Mouse (Mus musculus) right cerebral cortex, postnatal 10 days (tissue): ENCODE data around the gene Mthfsd.
"Not testable (repeated sequence)": the region's sequence is repeated elsewhere in the genome, so short reads cannot be mapped to it uniquely, and the experiment has no call there.

Experiments used
- DNase-seq, 2 experiments: peaks; one replicate each; pipeline ENCODE4 v3.0.0; 2021; ENCODE audit warnings: low spot score in 2 of 2

The Mthfsd gene

DNA sequence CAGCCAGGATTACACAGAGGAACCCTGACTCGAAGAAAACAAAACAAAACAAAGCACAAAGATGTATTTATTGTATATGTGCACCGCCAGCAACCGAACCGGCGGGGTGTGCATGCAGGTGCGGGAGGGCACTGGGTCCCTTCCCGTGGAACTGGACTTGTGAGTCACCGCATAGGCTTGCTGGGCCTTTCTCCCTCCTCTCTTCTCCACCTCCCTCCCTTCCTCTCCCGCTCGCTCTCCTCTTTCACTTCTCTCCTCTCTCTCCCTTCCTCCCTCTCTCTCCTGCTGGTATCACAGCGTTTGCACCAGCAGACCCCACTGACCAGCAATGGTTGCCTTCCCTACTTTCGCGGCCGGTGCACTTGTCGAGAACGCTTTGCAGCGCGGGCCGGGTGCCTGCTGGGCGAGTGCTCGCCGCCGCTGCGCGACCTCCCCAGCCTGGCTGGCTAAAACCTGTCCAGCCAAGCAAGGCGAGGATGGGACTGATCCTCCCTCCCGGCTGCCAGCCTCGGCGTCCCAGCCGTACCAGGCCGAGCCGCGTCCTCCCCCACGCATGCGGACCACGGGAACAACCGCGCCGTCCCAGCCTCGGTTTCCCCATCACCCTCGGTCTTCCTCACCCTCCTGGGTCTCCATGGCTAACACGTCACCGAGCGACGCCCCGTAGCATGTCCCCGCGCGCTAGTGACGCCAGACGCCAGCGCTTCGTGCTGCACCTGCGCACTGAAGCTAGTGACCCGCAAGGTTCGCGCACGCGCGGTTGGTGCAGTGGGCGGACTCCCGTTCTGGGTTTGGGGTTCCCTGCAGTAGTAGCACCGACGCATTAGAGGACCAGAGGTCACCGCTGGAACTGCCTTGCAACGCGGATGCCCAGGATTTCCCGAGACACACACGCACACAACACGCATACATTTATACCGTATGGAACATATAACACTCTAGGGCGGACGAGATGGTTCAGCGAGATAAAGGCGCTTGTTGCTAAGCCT is at the start of gene Mthfsd:
Mthfsd (minus strand) TSS at position 725 of the 989 bp plus-strand sequence.
- peak; percentile 99 to 100 for DNase-seq

DNA sequence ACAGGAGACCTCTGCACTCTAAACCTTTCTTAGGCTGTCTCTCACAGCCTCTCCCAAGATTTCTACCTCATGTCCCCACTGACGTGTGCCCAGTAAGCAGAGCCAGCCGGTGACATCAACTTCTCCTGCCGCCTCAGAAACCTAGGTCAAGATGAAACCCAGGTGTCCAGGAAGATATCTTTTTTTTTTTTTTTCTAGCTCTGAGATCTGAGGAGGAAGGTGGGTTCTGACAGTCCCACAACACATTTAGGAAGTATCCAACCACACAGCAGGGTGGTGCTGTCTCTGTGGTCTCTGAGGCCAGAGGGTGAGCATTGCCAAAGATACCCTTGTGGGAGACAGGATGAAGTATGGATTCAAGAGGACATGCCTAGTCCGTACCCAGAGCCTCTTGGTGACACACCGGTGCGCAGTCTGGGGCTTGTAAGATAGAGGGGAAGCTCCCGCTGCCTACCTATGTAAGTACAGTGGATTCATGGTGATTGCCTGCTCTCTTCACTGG is 48.8 kb upstream of the Mthfsd start:
- DNase-seq = no peak

DNA sequence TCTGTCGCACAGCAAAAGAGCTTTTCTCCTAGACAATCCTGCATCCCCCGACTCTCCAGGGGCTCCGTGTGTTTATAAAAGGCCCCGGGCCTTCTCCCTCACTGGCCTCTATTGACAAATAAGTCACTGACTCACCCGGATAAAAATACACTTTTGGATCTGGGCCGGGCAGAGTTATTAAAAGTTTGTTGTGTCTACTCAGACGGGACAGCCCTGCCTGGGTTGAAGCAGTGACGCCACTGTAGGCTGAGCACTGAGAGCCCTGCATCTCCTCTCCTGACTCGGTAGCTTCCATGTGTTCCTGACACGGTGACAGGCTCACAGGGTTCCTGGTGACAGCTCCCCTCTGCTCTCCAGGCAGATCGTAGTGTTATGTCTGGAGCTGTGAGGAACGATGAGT is 44.2 kb upstream of the Mthfsd start:
- DNase-seq = no peak

DNA sequence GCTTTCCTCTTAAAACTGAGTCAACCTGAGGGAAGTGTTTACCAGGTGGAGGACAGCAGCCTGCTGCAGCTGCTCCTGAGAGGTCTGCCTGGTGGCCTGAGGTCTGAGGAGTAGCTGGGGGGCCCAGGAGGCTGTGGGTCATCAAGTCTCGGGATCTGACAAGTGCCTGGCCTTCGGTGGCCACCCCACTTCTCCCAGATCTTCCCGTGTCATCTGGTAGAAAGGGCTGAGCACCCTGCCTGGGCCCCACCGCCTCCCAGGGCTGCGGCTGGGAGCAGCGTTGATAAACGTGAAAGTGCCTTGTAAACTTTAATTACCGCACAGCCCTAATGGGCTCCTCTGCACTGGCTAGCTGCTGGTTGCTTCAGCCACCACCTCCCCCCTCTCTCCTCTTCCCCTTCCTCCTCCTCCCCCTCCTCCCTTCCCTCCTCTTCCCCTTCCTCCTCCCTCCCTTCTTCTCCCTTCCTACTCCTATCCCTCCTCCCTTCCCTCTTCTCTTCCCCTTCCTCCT is 40.4 kb upstream of the Mthfsd start:
- no peak for DNase-seq

DNA sequence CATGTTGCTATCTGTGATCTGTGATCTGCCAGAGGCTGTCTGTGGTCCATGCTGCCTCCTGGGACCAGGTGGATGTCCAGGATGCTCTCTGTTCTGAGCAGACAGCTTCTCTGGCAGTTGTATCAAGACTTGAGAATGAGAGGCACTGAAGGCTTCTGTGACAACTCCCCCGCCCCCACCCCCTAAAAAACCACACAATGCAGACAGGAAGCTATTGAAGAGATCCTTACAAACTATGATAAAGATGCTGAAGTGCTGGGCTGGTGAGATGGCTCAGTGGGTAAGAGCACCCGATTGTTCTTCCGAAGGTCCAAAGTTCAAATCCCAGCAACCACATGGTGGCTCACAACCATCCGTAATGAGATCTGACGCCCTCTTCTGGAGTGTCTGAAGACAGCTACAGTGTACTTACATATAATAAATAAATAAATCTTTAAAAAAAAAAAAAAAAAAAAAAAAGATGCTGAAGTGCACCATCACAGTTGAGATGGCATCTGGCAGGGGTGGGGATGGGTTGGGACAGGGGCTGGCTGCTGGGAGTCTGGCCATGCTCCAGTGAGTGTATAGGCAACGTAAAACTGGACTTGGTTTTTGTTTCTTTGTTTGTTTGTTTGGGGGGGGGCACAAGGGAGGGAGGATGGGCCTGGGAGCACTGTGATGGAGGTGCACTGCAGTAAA is 37.4 kb upstream of the Mthfsd start:
- DNase-seq = not testable (repeated sequence)

DNA sequence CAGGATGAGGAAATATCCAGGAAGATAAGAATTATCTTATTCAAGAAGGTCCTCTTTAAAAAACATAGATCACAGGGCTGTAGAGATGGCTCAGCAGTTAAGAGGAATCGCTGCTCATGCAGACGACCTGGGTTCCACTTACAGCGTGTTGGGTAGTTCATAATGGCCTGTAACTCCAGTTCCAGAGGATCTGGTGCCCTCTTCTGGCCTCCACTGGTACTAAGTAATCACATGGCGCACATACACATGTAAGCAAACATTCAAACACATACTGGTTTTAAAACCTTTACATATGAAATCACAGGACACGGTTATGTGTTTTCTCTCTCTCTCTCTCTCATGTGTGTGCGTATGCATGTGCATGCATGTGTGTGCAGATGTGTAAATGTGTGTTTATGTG is 28.7 kb upstream of the Mthfsd start:
- DNase-seq = no peak

DNA sequence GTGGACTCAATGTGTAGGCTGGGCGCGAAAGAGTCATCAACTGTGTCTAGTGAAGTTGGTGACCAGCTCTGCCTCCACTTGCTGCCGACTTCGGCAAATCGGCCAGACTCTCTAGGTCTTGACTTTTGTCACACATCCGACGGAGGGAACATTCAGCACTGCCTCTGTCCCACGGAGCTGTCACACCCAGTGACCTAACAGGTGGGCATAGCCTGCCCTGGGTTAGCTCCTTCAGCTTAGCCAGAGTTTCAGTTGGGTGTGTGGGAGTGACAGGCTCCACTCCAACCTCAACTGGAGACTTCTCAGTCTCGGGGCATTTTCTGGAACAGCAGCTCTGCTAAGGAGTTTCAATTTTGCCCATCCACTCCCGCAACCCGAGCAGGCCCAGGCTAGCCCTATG is 26.3 kb upstream of the Mthfsd start:
- no peak for DNase-seq

DNA sequence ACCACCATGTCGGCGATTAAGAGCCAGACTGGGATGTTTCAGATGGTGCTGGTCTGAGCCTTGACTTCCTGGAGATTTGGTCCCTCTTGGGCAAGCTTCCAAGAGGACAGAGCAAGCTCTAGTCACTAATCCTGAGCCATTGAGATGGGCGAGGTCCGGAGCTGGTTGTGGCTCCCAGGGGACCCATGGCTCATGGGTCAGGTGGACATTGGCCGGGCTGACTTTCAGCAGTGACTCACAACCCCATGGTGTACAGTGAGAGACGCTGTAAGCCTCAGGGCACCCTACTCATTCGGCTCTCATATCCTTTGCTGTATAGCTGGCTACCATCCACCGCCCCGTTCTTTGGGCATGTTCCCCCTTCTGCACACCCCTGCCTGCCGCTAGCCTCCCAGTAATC is 25.9 kb upstream of the Mthfsd start:
- no peak for DNase-seq

DNA sequence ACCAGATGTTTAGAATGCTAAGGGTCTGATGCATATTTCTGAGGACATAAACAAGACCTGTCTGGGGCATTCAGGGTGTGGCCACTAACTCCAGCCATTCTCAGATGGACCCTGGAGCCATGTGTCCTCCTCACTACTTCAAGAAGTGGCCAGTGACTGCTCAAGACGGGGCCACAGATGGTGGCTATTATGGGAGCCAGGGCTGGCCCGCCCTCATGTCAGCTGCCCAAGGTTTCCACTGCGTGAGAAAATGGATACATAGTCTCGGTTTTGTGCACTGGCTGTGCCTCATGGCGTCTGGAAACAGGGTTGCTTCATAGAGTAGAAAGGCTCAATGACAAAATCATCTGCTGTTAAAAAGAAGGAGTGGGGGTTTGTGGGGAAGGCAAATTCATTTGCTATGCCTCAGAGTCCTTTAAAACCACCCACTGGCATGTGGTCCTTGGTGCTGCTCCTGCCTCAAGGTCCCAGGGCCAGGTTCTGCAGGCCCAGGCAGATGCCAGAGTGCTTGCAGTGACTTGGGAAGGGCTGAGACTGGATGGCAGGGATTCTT is 24.8 kb upstream of the Mthfsd start:
- DNase-seq = no peak

DNA sequence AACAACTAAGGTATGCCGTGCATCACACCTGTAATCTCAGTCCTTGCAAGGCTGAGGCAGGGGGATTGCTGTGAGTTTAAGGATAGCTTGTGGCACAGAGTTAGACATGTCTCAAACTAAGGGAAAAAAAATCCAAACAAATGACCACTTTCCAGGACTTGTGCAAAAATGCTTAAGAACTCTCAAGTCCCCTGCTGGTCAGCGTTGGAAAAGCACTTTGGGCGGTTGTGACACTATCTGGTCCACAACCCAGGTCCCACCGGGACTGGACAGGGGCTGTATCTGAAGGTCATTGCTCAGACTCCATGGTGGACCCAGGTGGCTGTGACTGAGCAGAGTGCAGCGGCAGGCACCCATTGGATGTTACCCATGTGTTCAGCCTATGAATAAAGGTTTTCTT is 22.3 kb upstream of the Mthfsd start:
- DNase-seq = no peak

DNA sequence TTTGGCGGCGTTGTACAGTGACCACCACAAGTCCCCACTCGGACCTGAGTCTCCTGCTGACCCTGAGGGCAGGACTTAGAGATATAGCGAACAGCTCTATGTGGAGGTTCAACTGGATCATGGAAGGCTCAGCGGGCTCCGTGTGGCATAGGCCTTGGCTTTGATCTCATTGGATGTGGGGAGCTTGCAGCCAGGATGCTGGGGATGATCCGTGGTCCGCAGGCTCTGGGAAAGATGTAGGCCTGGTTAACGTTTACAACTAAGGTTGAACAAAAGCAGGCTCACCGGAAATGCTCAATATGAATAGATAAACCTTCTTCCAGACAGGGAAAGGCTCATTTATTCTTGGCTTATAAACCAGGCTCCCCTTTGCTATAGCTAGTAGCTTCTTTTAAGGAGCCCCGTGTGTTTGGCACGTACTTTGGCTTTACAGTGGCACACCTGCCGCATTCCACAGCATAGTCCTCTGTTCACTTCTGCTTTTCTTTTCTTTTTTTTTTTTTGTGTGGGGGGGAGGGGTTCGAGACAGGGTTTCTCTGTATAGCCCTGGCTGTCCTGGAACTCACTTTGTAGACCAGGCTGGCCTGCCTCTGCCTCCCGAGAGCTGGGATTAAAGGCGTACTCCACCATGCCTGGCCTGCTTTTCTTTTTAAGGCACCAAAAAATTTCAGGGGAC is 21.2 kb upstream of the Mthfsd start:
- no peak for DNase-seq

DNA sequence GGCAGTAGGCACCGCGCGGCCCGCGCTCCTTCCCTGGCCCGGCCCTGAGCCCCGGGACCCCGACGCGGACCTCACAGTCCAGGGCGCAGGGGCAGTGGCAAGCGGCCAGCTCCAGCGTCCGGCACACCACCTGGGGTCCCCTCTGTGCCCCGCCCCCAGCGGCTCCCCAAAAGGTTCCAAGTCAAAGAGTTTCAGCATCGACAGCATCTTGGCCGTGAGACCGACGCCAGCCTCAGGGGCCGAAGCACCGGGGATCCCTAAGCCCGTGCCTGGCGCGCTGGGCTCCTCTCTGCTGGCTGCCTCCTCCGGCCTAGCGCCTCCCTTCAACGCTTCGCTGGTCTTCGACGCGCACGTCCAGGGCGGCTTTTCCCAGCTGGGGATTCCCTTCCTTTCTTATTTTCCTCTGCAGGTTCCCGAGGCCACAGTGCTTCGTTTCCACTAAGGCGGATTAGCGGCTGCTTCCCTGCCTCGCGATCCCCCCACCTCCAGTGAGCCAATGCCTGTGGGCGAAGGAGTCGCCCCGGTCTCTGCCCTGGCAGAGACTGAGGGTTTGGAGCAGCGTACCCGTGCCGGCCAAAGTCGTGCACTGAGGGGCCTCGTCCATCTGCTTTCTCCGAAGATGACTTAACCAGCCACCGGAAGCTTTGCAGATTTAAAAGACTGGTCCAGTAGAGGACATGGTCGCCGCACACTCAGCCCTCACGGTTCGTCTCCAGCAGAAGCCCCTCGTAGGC is 20.5 kb upstream of the Mthfsd start:
- no peak for DNase-seq

DNA sequence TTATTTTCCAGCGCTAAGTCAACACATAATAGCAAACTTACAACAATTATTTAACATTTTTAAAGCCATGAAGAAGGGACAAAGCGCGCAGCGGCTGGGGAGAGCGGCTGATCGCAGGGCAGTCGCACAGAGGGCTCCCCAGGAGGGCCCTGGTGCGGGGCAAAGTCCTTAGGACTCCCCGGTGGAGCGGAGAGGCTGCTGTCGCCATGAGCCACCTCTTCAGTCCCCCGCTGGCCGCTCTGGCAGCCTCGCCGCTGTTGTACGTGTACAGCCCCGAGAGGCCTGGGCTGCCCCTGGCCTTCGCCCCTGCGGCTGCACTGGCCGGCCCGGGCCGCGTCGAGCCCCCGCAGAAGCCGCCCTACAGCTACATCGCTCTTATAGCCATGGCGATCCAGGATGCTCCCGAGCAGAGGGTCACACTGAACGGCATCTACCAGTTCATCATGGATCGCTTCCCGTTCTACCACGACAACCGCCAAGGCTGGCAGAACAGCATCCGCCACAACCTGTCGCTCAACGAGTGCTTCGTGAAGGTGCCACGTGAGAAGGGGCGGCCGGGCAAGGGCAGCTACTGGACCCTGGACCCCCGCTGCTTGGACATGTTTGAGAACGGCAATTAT is 19.7 kb upstream of the Mthfsd start, which contains the start of gene Foxl1:
Foxl1 (plus strand) TSS at position 185 of the 620 bp plus-strand sequence.
- no peak for DNase-seq

DNA sequence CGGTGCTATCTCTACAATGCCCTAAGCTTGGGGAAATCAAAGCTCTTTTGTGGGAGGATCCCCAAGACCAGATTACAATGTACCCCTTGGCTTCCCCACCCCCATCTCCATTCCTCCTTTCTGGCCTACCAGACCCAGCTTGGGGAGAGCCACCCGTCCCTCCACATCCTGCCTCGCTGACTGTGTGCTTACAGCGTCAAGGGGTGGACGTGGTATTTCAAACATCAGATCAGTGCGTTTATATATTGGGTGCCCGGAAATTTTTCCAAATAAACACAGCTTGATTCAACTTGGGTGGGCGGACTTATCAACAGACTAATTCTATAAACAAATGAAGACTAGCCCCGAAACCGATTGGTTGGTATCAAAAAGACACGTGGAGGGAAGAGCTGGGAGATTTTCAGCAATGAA is 19.1 kb upstream of the Mthfsd start:
- no peak for DNase-seq

DNA sequence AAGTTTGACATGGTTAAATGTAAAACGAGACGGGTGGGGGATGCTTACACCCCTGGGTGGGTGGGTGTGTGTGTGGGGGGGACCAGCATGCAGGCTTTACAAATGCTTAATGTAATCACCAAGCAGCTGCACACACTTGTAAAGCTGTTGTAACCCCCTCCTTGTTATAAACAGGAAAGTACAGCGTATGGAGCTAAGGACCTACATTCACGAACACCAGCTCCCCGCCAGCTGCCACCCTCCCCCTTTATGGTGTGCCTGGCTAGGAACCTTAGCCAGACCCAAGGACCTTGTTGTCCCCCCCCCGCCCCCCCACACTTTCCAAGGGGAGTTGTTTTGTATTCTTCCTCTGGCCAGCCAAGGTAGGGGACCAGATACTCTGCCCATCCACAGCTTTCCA is 18.5 kb upstream of the Mthfsd start:
- DNase-seq = no peak

DNA sequence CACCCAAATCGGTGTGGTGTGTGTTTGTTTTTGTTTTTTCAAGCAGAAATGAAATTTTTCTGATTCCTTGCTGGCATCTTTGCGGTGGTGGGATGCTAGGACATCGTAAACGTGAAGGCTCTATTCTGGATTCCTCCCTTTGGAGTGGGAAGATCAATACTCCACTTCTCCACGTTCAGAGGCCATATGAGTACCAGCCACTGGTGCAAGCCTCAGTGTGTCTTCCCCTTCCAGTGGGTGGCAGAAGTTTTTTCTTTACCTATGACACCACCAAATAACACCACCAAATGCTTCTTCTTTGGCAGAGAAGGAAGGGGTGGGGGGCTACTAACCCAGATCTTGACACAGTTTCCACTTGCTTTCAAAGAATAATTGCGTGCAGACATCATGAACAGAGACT is 18.0 kb upstream of the Mthfsd start:
- no peak for DNase-seq

DNA sequence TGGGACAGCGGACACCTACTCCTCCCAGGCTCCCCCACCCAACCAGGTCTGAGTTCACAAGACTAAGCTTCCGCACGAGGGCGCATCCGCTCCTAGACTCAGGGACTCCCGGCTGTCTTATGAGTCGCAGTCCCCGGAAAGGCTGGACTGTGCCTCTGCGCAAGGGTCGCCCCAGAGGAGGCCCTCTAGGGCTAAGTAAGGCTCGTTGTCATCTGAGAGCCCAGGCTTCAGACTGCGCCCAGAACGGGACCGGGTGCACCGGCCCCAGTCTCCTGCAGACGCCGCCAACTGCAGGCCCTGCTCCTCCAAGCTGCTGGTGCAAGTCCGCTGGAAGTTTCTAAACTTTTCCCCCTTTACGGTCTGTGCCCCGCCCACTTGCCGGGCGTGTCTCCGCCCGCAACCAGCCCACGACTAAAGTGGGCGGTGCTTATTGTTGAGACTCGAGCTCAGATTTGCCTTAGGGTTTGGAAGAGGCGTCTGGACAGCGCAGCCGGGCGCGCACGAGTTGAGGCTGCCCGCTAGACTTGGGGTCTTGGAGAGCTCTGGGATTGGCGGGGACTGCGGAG is 17.2 kb upstream of the Mthfsd start:
- peak; percentile 64 to 71 for DNase-seq

DNA sequence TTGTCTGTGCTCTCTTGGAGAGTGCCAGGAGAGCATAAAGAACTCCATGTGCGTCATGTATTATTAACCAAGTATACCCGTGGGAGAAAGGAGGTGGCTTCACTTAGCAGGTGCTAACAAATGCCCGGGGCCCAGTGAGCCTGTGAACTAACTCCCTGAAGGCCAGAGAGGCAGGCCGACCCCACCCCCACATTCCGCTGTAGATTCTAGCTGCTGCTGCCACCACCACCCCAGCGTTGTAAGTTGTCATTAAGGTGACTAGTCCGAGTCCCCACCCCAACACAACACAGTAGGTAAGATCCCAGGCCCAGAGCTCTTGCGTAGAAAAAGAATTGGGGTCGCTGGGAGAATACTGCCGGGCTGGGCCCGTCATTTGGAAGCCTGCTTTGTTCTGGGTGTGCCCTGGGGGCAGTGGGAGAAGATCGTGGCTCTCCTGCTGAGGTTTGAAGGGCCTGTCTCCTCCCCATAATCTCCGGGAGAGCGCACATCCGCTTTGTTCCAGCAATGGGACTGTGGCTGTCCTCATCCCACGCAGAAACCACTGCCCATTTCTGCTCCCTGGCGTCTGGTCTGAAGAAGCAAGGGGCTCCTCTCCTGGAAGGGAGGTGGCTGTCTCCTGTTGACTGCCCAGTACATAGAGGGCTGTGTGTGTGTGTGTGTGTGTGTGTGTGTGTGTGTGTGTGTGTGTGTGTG is 16.5 kb upstream of the Mthfsd start:
- DNase-seq = no peak

DNA sequence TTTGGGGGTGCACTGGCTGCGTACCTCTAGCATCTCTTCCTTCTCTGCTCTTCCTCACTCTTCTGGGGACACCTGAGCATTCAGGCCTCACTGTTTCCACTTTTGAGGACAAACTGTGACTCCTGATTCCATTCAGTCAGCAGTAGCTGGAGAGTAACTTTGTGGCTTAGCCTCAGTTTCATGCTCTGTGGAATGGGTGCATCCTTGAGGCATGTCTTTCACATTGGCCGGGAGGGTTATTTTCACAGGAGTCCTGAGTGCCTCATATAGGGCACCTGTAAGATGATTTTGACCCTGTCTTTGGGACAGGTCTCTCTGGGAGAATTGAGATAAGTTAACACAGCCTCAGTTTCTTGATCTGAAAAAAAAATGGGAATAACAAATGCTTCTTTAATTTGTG is 14.9 kb upstream of the Mthfsd start:
- DNase-seq = no peak

DNA sequence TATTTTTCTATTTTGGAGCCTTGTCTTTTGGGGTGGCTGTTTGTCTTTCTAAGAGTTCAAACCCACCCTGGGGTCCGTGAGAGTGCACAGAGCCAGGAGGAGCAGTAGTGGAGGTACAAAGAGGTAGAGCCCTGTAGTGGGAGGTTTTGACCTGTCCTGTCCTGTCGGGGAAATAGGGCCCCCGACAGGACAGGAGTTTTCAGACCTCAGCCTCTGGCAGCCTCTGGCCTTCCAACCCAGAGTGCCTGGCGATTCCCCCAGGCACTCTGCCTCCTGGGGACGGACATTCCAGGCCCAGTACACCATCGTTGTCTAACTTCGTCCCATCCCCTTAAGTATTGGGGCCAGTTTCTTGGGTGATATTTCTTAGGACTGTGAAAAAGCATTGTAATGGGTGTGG is 14.2 kb upstream of the Mthfsd start:
- no peak for DNase-seq
